Mouse (Mus musculus) ovary, postnatal 14 days (tissue): Measurements from ENCODE around the gene N4bp2l2.
"Not testable (repeated sequence)": the region's sequence is repeated elsewhere in the genome, so short reads cannot be mapped to it uniquely, and the experiment has no call there.

Experiments used
- DNase-seq: peaks from one replicate; pipeline ENCODE4 v3.0.0; 2022; ENCODE audit warnings: low spot score

N4bp2l2 gene

DNA sequence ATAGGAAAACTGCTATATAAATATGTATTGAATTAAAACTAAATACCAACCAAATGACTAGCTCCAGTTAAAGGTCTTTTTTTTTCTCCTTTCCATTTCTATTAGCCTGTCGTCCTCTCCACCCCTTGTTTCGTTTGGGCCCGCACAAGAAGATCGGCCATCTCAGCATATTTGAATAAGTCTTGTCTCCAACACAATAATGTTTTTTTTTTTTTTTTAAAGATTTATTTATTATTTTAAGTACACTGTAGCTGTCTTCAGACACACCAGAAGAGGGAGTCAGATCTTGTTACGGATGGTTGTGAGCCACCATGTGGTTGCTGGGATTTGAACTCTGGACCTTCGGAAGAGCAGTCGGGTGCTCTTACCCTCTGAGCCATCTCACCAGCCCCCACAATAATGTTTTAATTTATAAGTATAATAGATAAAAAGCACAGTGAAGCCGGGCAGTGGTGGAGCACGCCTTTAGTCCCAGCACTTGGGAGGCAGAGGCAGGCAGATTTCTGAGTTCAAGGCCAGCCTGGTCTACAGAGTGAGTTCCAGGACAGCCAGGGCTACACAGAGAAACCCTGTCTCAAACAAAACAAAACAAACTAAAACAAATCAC lies at the start of gene N4bp2l2:
N4bp2l2 (minus strand) TSS at position 51 of the 607 bp plus-strand sequence.
- DNase-seq, result not testable (repeated sequence)

DNA sequence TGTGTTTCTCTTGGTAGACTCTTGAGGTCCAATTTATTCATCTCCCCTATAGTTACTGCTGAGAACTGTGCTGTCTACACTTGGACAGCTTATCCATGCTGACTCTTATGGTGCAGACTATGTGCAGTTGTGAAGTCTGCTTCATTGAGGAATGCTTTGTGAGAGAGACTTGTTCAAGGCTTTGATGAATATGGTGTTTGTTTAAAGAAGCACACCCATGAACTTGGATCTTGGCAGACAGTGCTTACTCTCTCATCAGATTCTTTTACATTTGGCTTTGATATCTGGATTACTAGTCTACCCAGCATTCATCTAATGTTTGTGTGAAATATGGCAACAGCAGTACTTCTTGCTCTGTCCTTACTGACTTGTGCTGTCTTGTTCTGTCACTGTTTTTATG lies 47.4 kb upstream of the N4bp2l2 start:
- no peak for DNase-seq

DNA sequence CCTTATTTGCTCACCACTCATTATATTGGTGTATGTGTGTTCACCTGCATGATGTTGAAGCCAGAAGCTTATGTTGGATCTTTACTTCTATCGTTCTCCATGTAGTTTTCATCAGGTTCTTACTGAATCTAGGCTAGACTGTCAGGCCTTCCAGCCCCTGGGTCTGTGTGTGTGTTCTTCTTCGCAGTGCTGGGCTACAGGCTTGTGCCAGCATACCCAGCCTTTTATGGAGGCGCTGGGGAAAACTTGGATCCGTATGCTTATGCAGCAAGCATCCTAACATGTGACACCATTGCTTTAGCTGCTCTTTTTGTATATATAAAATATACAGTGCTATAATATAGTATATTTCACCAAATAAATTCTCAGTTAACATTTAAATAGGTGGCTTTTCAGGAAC lies 45.5 kb upstream of the N4bp2l2 start:
- DNase-seq, result no peak

DNA sequence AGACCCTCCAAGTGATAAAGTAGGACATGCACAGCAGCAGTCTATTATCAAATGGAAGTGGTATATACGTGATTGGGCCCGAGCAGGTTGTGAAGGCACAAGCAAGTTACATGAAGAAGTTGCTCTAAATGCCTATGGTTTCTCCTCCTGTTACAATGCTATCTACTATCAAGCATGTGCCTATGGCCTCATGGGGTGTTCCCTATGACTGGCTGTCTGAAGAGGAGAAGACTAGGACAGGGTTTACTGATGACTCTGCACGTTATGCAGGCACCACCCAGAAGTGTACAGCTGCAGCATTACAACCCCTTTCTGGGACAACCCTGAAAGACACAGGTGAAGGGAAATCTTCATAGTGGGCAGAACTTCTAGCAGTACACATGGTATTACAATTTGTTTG lies 41.2 kb upstream of the N4bp2l2 start:
- DNase-seq, result not testable (repeated sequence)

DNA sequence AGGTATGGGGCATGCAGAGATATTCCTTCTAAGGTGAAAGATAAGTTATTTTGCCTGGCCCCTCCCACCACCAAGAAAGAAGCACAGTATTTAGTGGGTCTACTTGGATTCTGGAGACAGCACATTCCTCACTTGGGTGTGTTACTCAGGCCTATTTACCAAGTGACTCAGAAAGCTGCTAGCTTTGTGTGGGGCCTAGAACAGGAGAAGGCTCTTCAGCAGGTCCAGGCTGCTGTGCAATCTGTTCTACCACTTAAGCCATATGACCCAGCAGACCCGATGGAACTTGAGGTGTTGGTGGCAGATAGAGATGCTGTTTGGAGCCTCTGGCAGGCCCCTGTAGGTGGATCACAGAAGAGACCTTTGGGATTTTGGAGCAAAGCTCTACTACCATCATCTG lies 40.7 kb upstream of the N4bp2l2 start:
- not testable (repeated sequence) for DNase-seq

DNA sequence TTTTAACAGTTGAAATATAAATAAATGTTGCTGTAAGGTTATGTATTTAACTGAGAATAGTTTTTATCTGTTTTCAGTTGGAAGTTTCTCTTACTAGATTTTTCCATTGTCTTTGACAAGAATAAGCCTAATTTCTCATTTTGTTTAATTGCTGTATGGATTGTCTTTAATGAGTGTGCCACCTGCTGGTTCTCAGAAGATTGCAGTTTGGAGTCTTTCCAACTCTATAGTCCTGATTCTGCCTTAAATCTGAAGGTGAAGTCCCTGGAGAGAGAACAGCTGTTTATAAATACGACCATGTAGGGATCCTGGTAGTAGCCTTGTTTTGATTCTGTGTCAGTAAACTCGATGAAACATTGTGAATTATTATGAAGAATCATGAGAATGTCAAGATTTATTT lies 36.7 kb upstream of the N4bp2l2 start:
- peak; percentile 13 for DNase-seq

DNA sequence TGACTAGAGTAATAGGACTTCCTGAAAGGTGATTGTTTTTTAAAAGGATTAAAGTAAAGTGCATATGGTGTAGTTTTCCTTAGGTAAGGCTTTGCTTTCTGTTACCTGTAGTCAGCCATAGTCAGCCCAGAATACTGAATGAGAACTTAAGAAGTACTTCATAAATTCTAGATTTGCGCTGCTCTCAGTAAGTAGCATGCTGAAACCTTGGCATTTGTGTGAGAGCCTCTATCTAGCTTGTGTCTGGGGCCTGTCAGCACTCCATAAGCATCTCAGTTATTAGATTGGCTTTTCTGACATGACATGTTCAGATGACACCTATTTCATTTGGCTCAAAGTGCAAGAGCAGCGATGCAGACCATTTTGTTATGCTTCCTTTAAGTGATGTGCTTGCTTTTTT lies 27.3 kb upstream of the N4bp2l2 start:
- DNase-seq, result no peak

DNA sequence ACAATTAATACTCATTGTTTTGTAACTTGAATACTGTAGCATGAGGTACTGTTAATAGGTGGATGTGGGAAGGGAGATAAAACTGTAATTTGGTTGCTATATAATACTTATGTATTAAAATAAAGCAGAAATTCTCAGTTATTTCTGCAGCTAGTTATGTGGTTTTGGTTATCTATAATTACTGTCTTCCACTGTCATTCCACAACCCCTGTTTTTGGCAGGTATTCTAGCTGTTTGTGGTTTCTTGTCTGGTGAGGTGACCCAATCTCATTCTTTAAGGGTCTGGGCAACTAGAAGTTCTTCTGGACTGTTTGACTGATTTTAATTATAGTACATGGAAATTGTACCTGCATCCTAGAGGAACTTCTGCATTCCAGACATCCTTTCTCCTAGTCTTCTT lies 24.7 kb upstream of the N4bp2l2 start:
- no peak for DNase-seq

DNA sequence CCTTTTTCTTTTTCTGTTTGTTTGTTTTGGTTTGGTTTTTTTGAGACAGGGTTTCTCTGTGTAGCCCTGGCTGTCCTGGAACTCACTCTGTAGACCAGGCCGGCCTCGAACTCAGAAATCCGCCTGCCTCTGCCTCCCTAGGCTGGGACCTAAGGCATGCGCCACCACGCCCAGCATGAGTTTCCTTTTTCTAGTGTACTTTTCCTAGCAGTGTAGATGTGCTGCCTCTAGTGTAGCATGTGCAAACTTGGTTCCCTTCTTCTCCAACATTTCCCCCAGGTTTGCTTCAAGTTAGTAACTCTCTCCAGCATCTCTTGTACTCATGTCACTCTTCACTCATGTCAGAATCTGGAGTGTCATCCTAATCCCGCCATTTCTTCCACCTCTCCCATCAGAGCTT lies 16.9 kb upstream of the N4bp2l2 start:
- not testable (repeated sequence) for DNase-seq

DNA sequence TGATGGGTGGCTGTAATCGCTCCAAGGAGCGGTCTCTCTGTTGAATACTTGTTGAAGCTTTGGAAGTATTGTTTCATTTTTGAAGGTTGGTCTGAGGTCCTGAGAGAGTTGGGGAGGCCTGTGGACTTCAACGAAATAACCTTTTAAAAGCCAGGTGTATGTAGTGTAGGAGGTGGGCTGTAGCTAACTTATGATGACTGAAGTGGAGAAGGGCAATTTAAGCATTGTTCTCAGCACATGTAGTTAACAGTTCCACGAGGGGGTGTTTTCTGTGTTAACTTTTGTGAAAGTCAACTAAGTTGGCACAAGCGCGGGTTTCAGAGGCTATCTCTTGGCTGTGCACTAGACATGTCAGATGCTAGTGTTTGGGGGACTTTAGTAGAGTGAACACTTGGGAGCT lies 8.9 kb upstream of the N4bp2l2 start:
- no peak for DNase-seq

DNA sequence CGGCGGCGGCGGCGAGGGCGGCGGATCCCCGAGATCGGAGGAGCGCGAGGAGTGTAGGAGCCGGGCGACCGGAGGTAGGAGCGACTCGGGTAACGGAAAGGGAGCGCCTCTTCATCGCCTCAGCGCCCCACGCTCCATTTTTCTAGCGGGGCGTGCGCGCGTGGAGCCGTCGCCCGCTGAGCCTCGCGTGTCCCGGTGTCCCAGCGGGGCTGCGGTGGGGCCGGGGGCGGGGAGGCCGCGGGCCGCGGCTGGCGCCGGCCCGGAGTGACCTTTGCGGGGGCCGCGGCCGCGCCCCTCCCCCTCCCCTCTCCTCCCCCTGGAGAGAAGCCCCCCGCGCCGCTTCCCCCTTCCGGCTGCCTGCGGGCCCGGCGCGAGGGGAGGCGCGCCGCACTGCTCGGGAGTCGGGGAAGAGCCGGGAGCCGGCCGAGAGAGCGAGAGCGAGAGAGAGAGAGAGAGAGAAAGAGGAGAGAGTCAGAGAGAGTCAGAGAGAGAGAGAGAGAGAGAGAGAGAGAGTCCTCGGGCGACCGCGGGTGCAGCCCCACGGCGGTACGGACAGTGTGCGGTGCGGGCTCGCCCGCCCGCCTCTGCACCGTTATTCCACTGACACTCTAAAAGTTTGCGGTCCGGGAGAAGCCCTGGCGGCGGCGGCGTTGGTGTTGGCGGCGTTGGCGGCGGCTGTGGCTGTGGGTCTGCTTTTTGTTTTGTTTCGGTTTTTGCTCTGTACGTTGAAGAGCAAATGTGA lies 8.1 kb upstream of the N4bp2l2 start:
- no peak for DNase-seq

DNA sequence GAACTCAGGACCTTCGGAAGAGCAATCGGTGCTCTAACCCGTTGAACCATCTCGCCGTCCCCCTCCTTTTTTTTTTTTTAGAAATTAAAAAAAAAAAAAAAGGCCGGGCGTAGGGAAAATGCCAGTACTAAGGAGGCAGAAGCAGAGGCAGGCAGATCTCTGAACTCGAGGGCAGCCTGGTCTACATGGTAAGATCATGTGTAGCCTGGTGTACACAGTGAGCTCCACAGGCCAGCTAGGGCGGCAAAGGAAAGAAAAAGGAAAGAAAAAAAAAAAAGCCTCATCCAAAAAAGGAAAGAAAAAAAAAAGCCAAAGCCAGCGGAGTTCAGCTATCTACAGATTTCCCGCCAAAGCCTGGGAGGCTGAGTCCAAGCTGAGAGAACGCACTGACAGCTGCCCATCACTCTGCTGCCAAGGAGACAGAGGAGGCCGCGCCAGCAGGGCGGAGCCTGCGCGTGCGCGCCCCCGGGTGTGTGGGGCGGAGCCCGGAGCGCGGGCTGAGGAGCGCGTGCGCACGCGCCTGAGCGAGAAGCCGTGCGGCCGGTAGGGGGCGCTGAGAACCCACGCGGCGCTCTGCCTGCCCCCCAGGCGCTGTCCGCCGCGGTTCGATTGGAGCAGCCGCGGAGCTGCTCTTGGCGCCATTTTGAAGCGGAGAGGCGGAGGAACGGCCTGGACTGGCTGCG lies 7.3 kb upstream of the N4bp2l2 start, which contains the start of gene Pds5b:
Pds5b (plus strand) TSS at position 587 of the 683 bp plus-strand sequence.
- DNase-seq, result peak; percentile 91

DNA sequence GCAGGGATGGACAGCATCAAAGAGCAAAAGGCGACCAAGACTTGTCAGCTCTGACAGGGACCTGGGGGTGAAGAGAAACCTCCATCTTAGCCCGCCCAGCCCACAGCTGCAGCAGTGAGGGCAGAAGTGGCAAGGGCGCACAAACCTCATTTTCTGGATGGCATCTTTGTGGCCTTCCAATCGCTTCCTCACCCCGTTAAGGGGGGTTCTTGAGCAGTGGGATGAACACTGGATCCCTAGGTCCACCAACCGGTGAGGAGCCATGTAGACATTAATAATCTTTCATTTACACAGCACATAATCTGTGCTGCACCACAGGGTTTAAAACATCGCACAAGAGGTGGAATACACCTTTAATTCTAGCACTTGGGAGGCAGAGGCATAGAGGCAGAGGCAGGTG lies 6.4 kb upstream of the N4bp2l2 start:
- no peak for DNase-seq

DNA sequence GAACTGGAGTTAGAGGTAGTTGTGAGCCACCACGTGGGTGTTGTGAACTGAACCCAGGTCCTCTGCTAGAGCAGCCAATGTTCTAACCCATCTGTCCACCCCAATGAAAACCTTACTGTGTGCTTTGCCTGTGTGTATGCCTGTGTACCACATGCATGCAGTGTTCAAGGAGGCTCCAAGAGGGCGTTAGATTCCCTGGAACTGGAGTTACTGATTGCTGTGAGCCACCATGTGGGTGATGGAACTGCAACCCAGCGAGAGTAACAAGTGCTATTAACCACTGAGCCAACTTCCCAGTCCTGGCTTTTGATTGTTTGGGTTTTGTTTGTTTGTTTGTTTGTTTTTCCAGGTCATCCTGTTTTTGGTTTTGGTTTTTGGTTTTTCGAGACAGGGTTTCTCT lies 2.7 kb upstream of the N4bp2l2 start:
- DNase-seq, result no peak

DNA sequence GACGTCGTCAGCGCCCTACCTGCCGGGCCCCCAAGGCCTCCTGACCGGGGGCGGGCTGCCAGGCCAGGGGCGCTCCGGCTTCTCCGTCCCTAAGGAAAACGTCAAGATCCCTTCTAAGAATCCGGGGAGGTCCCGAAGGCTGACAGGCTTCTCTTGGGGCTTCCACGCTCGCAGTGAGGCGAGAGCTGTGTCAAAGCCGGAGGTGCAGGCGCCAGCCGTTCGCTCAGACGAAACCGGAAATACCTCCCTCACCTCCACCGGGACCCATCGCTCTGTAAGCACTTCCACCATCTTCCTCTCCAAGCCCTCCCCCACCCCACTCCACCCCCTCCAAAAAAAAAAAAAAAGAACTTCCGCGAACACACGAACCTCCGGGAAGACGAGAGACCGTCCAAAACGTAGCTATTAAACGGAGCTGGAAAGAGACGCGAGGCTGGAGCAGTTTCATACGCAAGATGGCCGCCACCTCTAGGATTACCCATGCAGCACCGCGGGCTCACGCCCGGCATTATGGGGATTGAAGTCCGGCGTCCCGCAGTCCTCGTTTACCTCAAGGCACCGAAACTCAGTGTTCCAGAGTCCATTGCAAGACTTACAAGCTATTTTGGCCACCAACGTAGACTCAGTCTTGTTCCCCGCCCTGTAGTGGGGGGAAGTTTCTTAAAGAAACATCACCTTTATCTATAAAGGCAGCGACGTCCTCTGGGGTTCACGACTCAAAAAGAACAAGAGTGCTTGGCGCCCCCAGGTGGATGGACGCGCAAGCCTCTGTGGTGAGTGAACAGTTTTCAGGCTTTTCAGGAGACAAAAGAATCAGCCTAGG lies 640 bp downstream of the N4bp2l2 start:
- DNase-seq, result peak; percentile 87

DNA sequence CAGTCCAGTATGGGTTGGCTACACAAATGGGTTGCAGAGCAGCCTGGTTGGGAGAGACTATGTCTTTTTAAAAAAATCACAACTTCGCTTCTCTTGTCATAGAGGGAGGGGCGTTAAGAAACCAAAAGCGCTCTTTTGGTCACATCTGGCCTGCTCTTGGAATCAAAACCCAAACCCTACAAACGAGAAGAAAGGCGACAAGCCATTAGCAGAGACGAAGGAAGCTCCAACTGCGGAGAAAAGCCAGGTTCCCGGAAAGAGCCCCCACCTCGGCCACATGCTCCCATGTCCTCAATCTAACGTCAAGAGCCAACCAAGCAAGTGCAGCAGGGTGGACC lies 1.2 kb downstream of the N4bp2l2 start:
- no peak for DNase-seq

DNA sequence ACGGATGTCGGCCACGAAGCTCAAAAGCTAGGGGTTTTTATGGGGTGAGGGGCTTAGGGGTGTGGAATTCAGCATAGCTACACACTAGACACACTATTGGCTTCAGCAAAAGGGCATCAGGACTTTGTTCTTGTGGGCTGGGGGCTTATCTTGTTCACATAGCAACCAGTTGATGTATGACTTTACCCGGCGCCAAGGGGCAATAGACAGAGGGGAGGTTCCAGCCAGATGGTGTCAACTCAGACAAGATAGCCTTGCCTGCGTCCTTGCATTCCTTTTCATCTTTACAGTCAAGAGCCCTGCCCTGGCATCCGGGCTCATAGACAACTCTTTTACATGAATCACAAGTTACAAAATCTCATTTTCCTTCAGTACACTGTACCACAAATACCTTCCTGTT lies 2.1 kb downstream of the N4bp2l2 start:
- DNase-seq, result not testable (repeated sequence)

DNA sequence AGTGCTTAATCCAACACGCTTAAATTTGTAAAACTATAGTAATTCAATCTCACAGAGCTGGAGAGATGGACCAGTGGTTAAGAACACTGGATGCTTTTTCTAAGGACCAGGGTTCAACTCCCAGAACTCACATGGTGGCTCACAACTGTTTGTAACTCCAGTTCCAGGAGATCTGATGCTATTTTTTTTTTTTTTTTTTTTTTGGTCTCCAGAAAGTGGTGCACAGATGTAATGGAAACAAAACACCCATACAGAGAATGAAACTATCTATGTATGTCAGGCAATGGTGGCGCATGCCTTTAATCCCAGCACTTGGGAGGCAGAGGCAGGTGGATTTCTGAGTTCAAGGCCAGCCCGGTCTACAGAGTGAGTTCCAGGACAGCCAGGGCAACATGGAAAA lies 5.7 kb downstream of the N4bp2l2 start:
- not testable (repeated sequence) for DNase-seq

DNA sequence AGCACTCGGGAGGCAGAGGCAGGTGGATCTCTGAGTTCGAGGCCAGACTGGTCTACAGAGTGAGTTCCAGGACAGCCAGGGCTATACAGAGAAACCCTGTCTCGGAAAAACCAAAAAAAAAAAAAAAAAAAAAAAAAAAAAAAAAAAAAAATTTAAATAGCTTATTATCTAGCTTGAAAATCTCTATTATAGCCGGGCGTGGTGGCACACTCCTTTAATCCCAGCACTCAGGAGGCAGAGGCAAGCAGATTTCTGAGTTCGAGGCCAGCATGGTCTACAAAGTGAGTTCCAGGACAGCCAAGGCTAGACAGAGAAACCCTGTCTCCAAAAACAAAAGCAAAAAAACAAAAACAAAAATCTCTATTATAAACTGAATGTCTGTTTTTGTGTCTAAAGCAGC lies 6.6 kb downstream of the N4bp2l2 start:
- DNase-seq, result not testable (repeated sequence)

DNA sequence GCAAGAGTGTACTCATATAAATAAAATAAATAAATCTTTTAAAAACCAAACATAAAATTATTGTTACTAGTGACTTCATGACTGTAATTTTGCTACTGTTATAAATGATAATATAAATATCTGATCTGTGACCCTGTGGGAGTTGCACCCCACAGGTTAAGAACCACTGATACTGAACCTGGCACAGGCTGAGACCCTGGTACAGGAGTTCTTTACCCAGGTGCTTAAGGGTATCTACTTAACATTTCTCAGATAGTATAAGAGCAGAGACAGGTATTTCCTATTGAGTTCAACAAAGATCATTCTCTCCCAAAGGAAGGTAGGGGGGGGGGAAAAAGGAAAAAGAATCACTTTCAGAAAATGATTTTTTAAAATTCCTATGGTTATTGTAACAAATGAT lies 11.4 kb downstream of the N4bp2l2 start:
- no peak for DNase-seq

DNA sequence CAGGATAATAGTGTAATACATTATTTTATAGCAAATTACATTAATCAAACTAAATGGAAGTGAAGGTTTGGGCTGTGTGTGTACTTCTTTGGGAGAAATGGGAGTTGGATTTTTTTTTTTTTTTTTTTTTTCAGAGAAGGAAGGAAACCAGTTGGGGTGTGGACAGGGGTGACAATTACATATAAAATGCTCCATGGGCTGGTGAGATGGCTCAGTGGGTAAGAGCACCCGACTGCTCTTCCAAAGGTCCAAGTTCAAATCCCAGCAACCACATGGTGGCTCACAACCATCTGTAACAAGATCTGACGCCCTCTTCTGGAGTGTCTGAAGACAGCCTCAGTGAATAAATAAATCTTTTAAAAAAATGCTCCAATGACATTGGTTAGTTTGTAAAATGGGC lies 13.4 kb downstream of the N4bp2l2 start:
- no peak for DNase-seq

DNA sequence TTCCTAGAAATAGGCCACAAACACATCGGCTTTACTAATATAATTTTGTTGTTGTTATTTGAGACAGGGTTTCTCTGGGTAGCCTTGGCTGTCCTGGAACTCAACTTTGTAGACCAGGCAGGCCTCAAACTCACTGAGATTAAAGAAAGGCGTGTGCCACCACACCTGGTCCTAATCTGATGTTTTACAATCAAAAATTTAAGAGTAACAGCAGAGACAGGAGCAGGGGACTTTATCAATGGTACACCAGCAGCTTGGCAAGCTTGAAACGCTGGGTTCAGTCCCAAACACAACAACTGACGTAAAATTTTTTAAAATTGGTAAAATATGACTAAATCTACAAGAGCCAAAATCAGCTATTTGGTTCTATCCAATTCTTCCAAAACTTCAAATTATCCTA lies 21.1 kb downstream of the N4bp2l2 start:
- DNase-seq, result no peak
